Mouse (Mus musculus) embryo, embryonic 11 days (tissue): Measurements from ENCODE around the gene Odf3l1.
A peak's percentile ranks its signal among the peaks of the same experiment; 100 is the strongest.
"Not testable (repeated sequence)": the region's sequence is repeated elsewhere in the genome, so short reads cannot be mapped to it uniquely, and the experiment has no call there.

Experiments used
- DNase-seq: peaks from one replicate; pipeline ENCODE4 v3.0.0-alpha.2; 2015

Odf3l1 gene

GRCm38 (mm10) chr9:56864216-56864729 lies at the start of gene Odf3l1:
Gene Odf3l1, minus strand, starts transcription at chr9:56864679.
- peak; percentile 32 for DNase-seq

DNA sequence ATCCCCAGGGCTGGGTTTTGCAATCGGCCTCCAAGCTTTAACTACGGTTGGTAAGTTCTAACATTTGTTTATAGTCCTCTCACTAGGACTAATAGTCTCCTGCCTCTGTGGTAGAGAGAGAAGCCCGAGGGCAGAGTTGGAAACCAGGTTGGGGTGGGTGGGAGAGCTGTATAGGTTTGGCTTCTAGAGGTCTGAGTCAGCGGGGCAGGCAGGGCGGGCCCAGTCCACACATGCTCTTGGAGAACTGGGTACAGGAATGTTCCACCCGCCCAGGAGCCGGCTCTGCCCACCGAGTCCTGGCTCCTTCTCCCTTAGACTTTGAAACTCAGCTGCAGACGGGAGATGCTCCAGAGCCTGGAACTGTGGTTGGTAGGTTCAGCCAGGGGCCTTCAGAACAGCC lies 49.5 kb upstream of the Odf3l1 start:
- no peak for DNase-seq

- DNase-seq: no peak
Observed at GRCm38 (mm10) chr9:56911017-56911416, 46.5 kb upstream of the Odf3l1 start.

- not testable (repeated sequence) for DNase-seq
Observed at GRCm38 (mm10) chr9:56909991-56910390, 45.5 kb upstream of the Odf3l1 start.

DNA sequence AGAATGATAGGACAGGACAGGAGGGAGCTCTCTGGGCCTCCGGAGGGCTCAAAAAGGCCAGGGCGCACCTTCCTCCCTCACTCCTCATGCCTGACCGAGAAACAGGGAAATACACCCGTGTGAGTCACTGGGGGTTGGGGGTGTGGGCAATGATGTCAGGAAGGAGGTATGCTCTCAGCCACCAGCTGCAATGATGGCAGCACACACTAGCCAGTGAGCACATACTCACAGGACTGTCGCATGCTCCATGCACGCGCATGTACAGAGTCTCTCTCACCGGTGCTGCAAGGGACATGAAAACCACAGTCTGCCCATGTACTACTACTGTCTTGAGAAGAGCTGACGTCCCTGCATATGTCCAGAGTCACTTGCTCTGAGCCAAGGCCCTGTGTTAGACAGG lies 43.1 kb upstream of the Odf3l1 start:
- no peak for DNase-seq

DNA sequence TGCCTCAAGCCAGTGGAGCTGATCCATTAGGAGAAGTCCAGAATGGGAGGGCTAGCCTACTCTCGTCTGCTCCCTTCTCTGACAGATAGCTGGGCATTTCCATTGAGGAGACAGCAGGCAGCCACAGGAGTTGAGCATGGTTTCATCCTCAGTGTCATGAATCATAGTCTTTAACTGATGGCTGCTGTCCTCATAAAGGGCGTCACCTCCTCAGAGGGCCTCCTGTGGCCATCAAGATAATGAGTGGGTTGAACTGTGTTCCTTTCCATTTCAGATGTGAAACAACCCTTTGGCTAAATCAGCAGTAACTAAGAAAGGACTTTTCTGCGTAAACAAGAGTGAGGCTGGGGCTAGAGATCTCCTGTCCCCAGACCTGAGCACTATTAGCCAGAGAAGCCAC lies 39.2 kb upstream of the Odf3l1 start:
- DNase-seq: no peak

GRCm38 (mm10) chr9:56901187-56901586 lies 36.7 kb upstream of the Odf3l1 start:
- no peak for DNase-seq

- no peak for DNase-seq
Observed at GRCm38 (mm10) chr9:56900571-56900970, 36.1 kb upstream of the Odf3l1 start.

- no peak for DNase-seq
Observed at GRCm38 (mm10) chr9:56900060-56900459, 35.6 kb upstream of the Odf3l1 start.

- DNase-seq: no peak
Observed at GRCm38 (mm10) chr9:56899409-56899808, 34.9 kb upstream of the Odf3l1 start.

DNA sequence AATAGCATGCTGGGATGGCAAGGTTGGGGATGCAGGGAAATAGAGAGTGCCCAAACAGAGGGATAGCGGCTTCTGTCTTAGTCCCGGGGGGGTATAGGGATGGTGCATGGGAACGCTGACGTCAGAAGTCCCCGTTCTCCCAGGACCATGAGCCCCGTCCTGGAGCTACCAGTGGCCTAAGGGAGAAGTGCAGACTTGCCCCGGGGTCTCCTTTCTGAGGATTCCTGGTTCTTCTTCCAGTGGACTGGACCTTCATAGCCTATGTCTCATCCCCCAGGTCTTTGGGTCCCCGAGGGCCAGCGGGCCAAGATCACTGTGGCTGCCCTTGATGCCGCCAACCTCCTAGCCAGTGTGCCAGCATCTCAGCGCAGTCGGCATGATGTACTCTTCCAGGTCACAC lies 32.3 kb upstream of the Odf3l1 start:
- no peak for DNase-seq

DNA sequence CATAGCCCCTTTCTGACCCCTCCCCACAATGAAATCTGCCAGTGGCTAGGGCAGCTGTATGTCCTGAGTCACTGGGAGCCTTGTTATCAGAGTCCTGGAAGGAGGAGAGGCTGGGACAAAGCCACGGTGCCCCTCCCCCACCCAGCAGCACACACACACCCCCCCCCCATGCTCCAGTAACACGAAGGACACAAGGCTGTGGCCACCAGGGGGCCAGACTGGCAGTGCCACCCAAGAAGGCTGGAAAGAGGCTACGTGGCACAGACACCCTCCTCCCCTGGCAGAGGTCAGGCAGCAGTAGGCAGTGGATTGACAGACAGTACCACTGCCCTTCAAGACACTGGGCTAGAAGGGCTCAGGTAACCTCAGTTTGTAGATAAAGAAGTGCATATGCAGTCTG lies 29.5 kb upstream of the Odf3l1 start:
- DNase-seq: peak; percentile 46

DNA sequence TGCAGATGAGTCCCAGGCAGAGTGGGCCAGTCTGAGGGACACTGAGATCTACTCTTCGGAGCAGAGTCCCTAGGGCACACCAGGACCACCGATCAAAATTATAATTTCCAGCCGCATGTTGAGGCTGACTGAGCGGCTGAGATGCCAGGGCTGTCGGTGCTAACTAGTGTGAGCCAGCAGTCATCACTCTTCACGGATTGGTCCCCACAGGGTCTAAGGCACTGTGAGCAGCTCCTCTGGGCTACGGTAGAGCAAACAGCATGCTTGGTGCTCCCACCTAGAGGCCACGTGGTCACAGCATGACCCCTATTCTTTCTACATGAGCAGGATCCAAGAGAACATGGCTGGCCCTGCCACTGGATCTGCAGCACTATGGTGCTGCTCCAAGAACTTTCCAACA lies 28.8 kb upstream of the Odf3l1 start:
- no peak for DNase-seq

GRCm38 (mm10) chr9:56892111-56892510 lies 27.6 kb upstream of the Odf3l1 start:
- DNase-seq: no peak

GRCm38 (mm10) chr9:56891517-56892011 lies 27.1 kb upstream of the Odf3l1 start:
- peak; percentile 88 for DNase-seq

- DNase-seq: no peak
Observed at GRCm38 (mm10) chr9:56890522-56891250, 26.2 kb upstream of the Odf3l1 start.

DNA sequence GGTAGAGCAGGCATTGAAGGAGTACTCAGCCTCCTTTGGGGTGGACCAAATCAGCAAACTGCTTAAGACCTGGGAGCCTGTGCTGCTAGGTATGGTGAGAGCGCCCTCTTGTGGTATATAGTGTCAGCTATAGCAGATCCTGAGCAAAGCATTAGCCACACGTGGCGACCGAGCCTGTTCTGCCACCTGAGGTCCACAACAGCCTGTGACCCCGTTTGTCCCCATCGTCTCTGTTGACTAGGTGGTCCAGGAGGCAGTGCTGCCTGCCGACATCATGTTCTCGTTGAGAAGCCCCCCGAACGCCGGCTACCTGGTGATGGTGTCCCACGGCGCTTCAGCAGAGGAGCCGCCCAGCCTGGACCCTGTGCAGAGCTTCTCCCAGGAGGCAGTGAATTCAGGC lies 25.3 kb upstream of the Odf3l1 start:
- peak; percentile 94 for DNase-seq

DNA sequence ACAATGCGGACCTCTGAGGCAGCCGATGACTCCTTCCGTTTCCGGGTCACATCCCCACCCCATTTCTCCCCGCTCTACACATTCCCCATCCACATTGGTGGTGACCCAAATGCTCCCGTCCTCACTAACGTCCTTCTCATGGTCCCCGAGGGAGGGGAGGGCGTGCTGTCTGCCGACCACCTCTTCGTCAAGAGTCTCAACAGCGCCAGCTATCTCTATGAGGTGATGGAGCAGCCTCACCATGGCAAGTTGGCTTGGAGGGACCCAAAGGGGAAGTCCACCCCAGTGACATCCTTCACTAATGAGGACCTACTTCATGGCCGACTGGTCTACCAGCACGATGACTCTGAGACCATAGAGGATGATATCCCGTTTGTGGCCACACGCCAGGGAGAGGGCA lies 23.1 kb upstream of the Odf3l1 start:
- DNase-seq: no peak

DNA sequence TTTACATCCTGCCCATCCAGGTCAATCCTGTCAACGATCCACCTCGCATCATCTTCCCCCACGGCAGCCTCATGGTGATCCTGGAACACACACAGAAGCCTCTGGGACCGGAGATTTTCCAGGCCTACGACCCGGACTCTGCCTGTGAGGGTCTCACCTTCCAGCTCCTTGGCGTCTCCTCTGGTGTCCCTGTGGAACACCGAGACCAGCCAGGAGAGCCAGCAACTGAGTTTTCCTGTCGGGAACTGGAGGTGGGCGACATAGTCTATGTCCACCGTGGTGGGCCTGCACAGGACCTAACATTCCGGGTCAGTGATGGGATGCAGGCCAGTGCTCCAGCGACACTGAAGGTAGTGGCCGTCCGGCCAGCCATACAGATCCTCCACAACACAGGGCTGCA lies 22.1 kb upstream of the Odf3l1 start:
- DNase-seq: no peak

DNA sequence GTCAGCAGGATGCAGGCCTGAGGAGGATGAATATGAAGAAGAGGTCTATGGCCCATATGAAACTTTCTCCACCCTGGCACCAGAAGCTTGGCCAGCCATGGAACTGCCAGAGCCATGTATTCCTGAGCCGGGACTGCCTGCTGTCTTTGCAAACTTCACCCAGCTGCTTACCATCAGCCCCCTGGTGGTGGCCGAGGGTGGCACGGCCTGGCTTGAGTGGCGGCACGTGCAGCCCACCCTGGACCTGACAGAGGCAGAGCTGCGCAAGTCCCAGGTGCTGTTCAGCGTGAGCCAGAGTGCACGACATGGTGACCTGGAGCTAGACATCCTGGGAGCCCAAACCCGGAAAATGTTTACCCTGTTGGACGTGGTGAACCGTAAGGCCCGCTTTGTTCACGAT lies 21.6 kb upstream of the Odf3l1 start:
- peak; percentile 62 for DNase-seq

DNA sequence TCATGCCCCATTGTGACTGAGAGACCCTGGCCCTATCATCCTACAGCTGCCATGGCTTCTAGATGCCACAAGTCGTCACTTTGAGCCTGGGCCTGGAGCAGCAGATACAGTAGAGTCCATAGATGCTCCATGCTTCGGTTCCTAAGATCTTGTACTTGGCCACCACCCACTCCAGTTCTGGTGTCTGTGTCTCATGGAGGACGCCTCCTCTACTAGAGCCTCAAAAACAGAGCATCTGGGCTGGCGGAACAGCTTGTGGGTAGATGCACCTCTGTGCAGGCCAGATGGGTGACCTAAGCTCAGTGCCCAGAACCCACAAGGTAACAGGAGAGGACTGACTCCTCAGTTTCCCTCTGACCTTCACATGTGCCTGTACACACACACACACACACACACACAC lies 19.8 kb upstream of the Odf3l1 start:
- no peak for DNase-seq

- DNase-seq: no peak
Observed at GRCm38 (mm10) chr9:56883470-56883869, 19.0 kb upstream of the Odf3l1 start.

DNA sequence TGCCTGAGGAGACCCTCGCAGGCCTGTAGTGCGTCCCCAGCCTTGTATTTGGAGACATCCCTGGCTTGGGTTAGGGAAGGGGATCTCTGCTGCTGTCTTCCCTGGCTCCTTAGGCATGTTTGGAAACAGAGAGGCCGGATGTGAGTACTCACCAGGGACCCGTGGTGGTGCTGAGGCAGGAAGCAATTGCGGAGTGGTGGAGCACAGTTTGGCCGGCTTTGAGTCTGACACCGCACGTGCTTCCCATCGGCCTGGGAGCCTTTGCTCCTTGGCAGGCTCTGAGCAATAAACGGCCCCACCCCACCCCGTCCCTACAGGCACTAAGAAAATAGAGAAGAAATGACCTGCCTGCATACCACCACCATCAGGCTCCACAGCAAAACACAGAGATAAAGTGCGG lies 18.3 kb upstream of the Odf3l1 start:
- no peak for DNase-seq

DNA sequence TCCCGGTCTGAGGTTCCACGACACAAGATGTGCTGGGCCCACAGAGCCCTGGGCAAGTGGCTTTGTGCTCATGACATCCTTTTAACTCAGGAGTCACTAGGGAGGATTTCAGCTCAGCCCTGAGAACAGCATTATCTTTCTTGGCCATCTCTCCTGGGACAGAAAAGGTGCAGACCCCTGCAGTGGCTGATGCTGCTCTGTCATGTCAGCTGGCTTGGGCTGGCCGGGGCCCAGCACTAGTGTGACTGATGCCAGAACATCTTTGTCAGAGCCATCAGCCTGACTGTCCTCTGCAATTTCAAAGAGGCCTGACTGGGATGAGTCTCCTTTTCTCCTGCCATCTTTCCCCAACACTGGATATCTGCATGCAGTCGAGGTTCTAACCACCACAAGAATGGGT lies 17.8 kb upstream of the Odf3l1 start:
- no peak for DNase-seq

DNA sequence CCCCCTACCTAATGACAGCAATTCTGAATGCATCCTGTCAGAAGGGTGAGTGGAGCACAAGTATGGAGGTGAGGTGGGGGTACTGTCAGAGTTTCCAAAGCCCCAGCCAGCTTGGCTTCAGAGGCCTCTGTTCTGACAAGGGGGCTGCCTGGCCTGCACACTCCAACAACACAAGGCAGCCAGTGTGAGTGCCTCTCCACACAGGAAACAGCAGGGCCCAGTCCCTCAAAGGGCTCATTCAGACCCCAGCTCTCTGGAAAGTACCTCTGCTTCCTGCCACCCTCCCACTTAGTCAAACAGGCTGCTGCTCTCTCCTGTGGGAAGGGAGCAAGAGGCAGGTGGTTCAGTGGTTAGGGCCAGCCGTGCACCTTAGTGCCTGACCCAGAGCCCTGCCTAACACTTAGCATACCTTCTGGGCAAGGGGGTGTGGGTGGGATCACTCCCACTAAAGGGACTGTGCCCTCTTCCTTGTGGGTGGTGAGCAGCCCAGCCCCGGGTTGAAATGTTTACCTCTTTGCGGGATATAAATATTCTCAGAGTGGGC lies 17.1 kb upstream of the Odf3l1 start:
- no peak for DNase-seq
